Mouse (Mus musculus) liver, adult 2 months (tissue): Measurements from ENCODE around the gene Clec3a.

Experiments
- CTCF ChIP-seq: fragments of 200-500 bp; IDR thresholded peaks from 2 replicates; pipeline ENCODE4 v1.5.1; 2011; ENCODE audit warnings: low read depth, low read length, control low read depth
- POLR2A ChIP-seq: fragments of 200-500 bp; IDR thresholded peaks from 2 replicates; pipeline ENCODE4 v1.6.1; 2011; ENCODE audit warnings: low read length, control low read depth; ENCODE audit not compliant: insufficient read depth; ENCODE audit errors: extremely low read depth

GRCm38 (mm10) chr8:114460600-114460999 lies 42.7 kb downstream of the Clec3a start:
- TF ChIP-seq CTCF (peak; percentile 28; the same call in 1 of the 2 replicates), POLR2A (no peak)
